Mouse (Mus musculus): ENCODE measurements at regions not wholly inside any gene's neighbourhood (a gene's known extent, or its start where the extent isn't known, plus 50 kb on each side); places are given as distances from the start of the nearest gene placed in this dataset.
A peak's percentile ranks its signal among the peaks of the same experiment; 100 is the strongest.

DNA sequence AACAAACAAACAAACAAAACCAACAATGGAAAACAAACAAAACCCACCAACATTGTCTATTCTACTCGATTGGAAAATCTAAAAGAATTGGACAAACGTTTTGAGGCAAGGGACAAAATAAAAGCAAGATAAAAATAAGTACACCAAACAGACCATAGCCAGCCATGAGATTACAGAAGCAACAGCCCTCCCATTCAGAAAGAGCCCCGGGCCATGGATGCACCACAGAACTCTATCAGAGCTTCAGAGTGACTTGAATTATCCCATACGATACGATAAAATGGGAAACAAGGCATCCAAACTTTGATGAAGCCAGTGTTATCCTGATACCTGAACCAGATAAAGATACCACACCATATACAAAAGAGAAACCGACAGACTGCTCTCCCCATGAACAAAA, 68.7 kb downstream of the Npepl1 start:
- no peak for ATAC-seq (ENCODE audit: insufficient number of reproducible peaks, low FRiP score, low TSS enrichment)

DNA sequence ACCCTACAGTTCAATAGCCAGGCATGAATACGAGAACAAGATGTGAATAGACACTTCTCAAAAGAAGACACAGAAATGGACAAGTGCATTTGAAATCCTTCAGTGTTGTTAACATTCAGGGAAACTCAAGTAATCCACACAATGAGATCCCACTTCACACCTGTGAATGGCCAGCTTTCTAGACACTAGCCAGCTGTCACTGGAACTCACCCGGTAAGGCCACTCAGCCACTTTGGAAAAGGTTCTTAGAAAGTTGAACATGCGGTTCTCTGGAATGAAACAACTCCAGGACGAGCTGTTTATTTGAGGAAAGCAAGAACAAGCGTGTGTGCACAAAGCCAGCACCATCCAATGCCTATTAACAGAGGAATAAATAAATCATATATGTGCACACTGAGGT, 74.6 kb downstream of the Npepl1 start:
- ATAC-seq (ENCODE audit: insufficient number of reproducible peaks, low FRiP score, low TSS enrichment), result no peak

DNA sequence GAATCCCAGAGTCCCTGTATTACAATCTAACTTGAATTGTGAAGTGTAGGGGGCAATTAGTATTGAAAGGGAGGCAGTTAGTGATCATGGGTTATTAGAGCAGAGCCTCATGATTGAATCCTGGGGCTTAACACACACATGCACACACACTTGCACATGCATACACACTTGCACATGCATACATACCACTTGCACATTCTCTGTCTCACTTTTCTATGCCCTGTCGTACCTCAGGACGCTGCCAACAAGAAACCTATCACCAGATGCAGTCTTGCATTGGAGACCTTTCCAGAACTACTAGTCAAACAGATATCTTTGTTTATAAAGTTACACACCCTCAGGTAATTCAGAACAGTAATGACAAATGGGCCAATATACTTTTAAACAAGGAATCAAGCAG, 80.9 kb downstream of the Npepl1 start:
- ATAC-seq (ENCODE audit: insufficient number of reproducible peaks, low FRiP score, low TSS enrichment), result no peak

DNA sequence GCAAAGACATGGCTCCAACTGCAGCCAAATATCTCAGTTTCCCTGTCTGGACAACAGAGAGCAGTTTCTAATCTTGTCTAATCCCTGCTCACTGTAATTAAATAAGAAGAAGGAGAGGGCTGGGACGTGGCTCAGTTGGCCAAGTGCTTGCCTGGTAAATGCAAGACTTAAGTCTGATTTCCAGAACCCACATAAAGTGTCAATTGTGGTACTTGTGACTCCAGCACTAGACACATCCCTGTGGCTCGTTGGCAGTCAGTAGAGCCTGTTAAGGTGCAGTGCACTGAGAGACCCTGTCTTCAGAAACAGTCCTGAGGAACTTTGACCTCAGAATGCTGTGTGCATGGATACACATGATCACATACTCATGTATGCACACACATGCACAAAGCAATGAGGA, 81.4 kb downstream of the Npepl1 start:
- ATAC-seq (ENCODE audit: insufficient number of reproducible peaks, low FRiP score, low TSS enrichment), result no peak

DNA sequence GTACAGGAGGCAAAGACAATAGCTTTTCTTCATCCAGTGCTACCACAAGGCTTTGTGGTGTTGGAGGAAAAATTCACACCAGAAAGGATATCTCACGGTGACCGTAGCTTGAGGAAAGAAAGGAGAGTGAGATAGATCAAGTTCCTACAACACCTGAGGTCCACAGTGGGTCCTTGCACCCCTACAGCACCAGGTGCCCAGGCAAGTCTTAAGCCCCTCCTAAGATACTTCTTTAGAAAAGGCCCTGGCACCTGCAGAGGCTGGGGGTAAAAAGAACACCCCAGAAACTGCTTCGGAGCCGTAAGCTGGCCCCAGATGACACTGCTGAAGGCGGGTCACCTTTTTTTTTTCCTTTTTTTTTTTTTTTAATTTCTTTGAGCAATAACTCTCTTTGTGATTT, 81.9 kb downstream of the Npepl1 start:
- no peak for ATAC-seq (ENCODE audit: insufficient number of reproducible peaks, low FRiP score, low TSS enrichment)

DNA sequence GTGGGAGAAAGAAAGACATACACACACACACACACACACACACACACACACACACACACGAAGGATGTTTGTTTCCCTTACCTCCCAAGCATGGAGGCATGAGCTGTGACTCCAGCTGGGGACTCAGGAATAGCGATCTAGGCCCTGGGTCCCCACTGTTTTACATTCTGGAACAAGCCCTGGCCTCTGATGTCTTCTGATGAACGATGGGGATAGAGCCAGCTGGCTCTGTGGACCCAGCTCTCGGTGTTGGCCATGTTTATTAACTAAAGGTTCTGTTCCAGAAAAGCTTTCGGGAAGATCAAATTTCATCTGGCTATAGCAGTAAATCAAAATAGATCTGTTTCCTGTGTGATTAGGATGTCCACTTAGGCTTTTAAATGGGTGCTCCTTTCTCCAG, 83.4 kb downstream of the Npepl1 start:
- ATAC-seq (ENCODE audit: insufficient number of reproducible peaks, low FRiP score, low TSS enrichment), result no peak

DNA sequence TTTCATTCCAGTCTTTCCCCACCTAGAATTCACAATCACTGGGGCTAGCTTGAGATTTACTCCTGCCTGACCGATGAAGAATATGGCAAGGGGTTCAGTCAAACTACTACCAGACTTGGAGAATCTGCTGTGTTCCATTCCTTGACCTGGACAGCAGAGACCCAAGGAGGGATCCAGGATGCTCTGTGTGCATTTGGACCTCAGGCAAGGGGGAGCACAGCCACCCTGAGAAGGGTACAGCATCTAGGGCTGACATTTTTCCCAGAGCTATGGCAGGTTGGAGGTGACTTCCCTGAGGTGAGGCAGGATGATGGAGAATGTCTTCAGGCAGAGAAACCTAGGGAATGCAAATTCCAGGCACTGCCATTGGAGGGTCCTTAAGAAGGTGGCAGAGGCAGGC, 85.5 kb downstream of the Npepl1 start:
- ATAC-seq (ENCODE audit: insufficient number of reproducible peaks, low FRiP score, low TSS enrichment), result no peak

DNA sequence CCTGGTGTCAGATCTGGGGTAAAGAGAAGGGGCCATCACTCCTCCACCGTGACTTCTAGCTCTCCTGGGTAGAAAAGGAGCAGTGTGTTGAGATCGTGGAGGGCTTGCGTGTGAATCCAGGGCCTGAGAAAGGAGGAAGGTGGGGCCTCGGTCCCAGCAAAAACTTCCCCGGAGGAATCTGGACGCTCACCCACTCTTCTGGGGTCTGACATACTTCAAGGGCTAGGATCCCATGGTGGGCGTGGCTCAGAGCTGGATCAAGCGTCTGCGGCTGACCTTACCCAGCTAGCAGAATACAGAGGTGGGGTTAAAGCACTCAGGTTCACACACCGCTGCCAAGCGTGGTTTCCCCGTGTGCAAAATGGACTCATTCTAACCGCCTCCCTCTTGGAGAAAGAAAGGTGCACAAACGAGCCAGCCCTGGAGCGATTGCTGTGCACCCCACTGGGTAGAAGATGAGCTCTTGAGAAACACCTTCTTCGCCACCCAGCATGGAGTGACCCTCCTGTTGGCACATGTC, 86.6 kb downstream of the Npepl1 start:
- ATAC-seq (ENCODE audit: insufficient number of reproducible peaks, low FRiP score, low TSS enrichment), result no peak

DNA sequence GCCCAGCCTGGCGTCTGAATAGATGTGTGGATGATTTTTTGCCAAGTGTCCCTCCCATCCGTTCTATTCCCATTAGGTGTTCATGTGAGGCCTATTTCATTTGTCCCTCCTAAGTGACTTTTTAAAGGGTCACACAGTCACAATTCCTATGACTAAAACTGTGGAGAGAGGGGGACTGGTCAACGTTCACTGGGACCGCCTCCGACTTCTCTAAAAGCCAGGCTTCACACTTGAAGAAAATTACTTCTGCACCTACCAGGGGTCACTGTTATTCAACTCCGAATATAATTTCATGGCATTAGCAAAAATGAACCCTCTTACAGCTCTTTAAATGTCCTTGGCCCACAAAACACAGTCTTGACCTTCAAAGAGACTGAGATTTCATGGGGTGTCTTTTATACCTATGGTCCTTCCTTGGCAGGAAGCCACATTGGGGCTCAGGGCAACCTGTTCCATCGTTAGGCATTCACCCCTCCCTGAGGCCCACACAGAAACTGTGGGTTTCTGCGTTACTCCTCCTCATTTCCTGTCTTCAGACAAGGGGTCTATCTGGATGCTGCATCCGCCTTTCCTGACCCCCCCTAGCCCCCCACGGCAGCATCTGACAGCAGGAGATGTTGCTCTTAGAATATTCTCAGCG, 86.7 kb upstream of the Gnas start:
- ATAC-seq (ENCODE audit: insufficient number of reproducible peaks, low FRiP score, low TSS enrichment), result no peak

DNA sequence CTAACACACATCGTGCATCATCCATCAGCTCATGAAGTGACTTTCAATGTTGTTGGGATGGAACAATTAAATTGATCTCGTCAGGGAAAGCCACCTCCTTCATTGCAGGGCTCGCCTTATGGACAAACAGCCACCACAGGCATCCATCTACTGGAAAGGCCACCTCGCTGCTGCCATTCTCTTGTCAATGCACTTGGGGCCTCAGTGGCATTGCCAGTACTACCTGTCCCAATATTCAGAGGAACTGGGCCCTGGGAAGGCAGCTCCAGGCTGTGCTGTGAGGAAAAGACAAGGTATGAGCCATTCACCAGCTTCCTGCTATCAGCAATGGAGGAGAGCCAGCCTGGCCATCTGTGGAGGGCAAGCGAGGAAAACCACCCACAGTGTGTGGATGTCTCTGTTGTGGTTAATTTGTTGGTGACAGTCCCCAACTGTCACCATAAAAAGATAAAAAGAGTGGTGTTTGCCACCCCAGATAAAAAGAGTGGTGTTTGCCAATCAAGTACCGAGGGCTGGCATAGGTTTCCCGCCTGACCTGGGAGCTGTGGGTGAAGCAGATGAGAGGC, 85.6 kb upstream of the Gnas start:
- ATAC-seq (ENCODE audit: insufficient number of reproducible peaks, low FRiP score, low TSS enrichment), result peak; percentile 47; the same call in 1 of the 2 replicates

DNA sequence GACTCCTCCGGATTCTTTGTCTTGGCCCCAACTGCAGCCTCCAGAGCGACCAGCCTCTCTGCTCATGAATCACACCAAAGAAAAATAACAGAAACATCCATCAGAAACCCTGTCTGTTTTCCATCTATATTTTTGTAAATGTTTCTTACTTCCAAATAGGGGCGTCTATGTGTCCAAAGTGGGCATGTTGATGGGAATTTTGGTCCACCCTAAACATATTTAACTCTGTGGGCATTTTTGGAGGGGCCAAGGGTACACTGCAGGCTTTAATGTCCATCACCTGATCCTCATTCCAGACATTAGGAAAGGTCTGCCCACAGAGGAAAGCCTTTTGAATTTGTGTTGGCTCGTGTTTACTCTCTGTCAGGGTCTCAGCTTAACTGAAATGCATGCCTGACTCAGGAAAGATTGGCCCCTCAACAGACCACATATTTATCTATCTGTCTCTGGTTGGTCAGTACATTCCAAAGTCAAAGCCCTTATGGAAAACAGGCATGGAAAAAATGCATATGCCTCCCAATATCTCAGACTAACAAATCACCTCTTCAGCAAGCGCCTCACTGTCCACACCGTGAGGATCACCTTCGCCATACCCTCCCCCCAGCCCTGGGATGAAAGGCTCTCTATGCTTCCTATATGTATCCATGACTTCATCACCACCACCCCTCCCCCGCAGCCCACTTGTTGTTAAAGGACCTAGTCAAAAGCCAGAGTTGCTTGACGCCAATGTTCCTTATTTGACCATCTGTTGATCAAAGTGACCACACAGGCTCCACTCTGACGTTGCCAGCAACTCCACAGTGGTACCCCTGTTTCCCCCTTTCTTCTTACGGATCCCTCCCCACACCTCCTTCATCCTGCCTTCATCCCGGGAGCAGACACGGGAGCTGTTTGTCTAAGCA, 83.9 kb upstream of the Gnas start:
- no peak for ATAC-seq (ENCODE audit: insufficient number of reproducible peaks, low FRiP score, low TSS enrichment)

DNA sequence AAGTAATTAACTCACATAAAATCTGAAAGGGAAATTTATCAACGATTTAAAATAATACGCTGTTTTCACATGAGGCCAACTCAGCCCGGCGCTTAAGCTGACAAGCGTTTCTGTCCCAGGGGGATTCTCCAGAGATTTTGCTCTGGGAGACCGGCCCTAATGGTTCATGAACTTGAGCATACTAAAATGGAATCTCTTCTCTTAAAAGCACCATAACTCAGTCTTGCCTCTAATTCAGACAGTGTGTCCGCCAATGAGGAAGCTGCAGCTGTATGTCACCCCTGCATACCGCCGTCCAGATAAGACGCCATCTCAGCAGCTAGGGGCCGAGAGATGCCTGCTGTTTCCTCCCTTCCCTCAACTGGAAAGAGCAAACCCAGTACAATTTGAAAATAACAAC, 80.7 kb upstream of the Gnas start:
- ATAC-seq (ENCODE audit: insufficient number of reproducible peaks, low FRiP score, low TSS enrichment), result no peak

DNA sequence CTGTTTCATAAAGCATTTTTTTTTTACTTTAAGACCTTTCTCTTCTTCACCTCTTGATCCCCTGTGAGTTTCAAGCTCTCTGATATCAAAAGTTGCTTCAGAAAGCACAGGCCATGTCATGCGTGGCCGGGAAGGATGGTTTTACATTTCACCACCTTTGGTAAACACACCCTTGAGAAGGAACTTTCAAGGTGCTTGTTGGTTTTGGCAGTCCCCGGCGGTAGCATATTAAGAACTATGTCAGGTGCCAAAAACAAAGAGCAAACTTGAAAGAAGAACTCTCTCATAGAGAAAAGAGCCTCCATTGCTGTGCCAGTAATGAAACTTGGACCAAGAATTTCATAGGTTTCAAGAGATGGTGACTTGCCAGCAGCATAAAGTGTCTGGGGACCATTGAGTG, 72.4 kb upstream of the Gnas start:
- no peak for ATAC-seq (ENCODE audit: insufficient number of reproducible peaks, low FRiP score, low TSS enrichment)

DNA sequence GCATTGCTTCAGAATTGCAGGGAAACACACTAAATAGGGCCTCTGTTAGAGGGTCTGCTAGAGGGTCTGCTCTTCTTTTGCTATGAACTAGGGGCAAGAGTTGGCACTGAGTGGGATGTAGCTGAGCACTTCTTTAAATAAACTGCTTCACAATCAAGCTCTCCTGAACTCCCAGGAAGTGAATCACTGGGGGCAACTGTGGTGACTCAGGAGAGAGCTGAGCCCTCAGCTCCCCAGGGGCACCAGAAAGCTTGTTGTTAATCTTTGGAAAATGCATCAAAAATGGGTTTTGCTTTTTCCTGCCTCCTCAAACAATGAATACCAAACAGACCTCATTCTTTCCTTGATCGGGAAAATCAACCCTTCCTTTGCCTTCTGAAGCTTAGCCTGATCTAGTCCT, 57.5 kb upstream of the Gnas start:
- no peak for ATAC-seq (ENCODE audit: insufficient number of reproducible peaks, low FRiP score, low TSS enrichment)

All from cerebellum, adult (tissue).